Mouse (Mus musculus): ENCODE measurements around the gene Sbno2.

The Sbno2 gene

GRCm38 (mm10) chr10:80092690-80093089 lies 12.7 kb downstream of the Sbno2 start:
- no peak for DNase-seq (ENCODE audit: low spot score in 2 of 2)

- DNase-seq (ENCODE audit: low spot score in 2 of 2), result no peak
Measured at GRCm38 (mm10) chr10:80091527-80091926, 13.8 kb downstream of the Sbno2 start.

GRCm38 (mm10) chr10:80089146-80089545 lies 16.2 kb downstream of the Sbno2 start:
- no peak for DNase-seq (ENCODE audit: low spot score in 2 of 2)

GRCm38 (mm10) chr10:80087483-80087882 lies 17.9 kb downstream of the Sbno2 start:
- no peak for DNase-seq (ENCODE audit: low spot score in 2 of 2)

GRCm38 (mm10) chr10:80086847-80087246 lies 18.5 kb downstream of the Sbno2 start:
- DNase-seq (ENCODE audit: low spot score in 2 of 2), result no peak

GRCm38 (mm10) chr10:80084817-80085487 lies 20.4 kb downstream of the Sbno2 start:
- DNase-seq (ENCODE audit: low spot score in 2 of 2), result no peak

GRCm38 (mm10) chr10:80081075-80081474 lies 24.3 kb downstream of the Sbno2 start:
- DNase-seq (ENCODE audit: low spot score in 2 of 2), result peak in 1 of 2 experiments; percentile 88

- DNase-seq (ENCODE audit: low spot score in 2 of 2), result peak; percentile 67 to 83
Measured at GRCm38 (mm10) chr10:80080396-80081070, 24.8 kb downstream of the Sbno2 start.

- no peak for DNase-seq (ENCODE audit: low spot score in 2 of 2)
Measured at GRCm38 (mm10) chr10:80078366-80078765, 27.0 kb downstream of the Sbno2 start.

- DNase-seq (ENCODE audit: low spot score in 2 of 2), result no peak
Measured at GRCm38 (mm10) chr10:80077312-80077711, 28.1 kb downstream of the Sbno2 start.

GRCm38 (mm10) chr10:80076386-80076785 lies 29.0 kb downstream of the Sbno2 start:
- no peak for DNase-seq (ENCODE audit: low spot score in 2 of 2)

GRCm38 (mm10) chr10:80075924-80076323 lies 29.4 kb downstream of the Sbno2 start:
- DNase-seq (ENCODE audit: low spot score in 2 of 2), result no peak

GRCm38 (mm10) chr10:80074813-80075601 lies 30.4 kb downstream of the Sbno2 start:
- DNase-seq (ENCODE audit: low spot score in 2 of 2), result peak; percentile 60 to 82

- no peak for DNase-seq (ENCODE audit: low spot score in 2 of 2)
Measured at GRCm38 (mm10) chr10:80072623-80073489, 32.5 kb downstream of the Sbno2 start.

- no peak for DNase-seq (ENCODE audit: low spot score in 2 of 2)
Measured at GRCm38 (mm10) chr10:80071516-80071900, 33.9 kb downstream of the Sbno2 start.

GRCm38 (mm10) chr10:80070837-80071515 lies 34.4 kb downstream of the Sbno2 start:
- DNase-seq (ENCODE audit: low spot score in 2 of 2), result peak in 1 of 2 experiments; percentile 73

- no peak for DNase-seq (ENCODE audit: low spot score in 2 of 2)
Measured at GRCm38 (mm10) chr10:80069948-80070450, 35.4 kb downstream of the Sbno2 start.

- no peak for DNase-seq (ENCODE audit: low spot score in 2 of 2)
Measured at GRCm38 (mm10) chr10:80069251-80069650, 36.1 kb downstream of the Sbno2 start.

GRCm38 (mm10) chr10:80063877-80064650 lies 41.3 kb downstream of the Sbno2 start:
- DNase-seq (ENCODE audit: low spot score in 2 of 2), result no peak

- DNase-seq (ENCODE audit: low spot score in 2 of 2), result no peak
Measured at GRCm38 (mm10) chr10:80063104-80063503, 42.3 kb downstream of the Sbno2 start.

Data from spleen, postnatal 10 days (tissue).